Mouse (Mus musculus) lung, postnatal 10 days (tissue): ENCODE measurements at regions not wholly inside any gene's neighbourhood (a gene's known extent, or its start where the extent isn't known, plus 50 kb on each side); places are given as distances from the start of the nearest gene placed in this dataset.
"Not testable (repeated sequence)": the region's sequence is repeated elsewhere in the genome, so short reads cannot be mapped to it uniquely, and the experiment has no call there.

Experiments
- DNase-seq: peaks from one replicate; pipeline ENCODE4 v3.0.0; 2021

- no peak for DNase-seq
These were observed 1052.2 kb downstream of the Hace1 start for GRCm38 (mm10) chr10:46629876-46630275.

- no peak for DNase-seq
These were observed 1085.4 kb downstream of the Hace1 start for GRCm38 (mm10) chr10:46663041-46663440.

GRCm38 (mm10) chr10:46689823-46690372 is 1112.3 kb downstream of the Hace1 start:
- DNase-seq = not testable (repeated sequence)

- DNase-seq = no peak
These were observed 1115.0 kb downstream of the Hace1 start for GRCm38 (mm10) chr10:46692661-46693060.

GRCm38 (mm10) chr10:46697363-46698246 is 1120.0 kb downstream of the Hace1 start:
- DNase-seq = peak; percentile 30

GRCm38 (mm10) chr10:46701221-46701620 is 1123.6 kb downstream of the Hace1 start:
- no peak for DNase-seq

GRCm38 (mm10) chr10:46708022-46708421 is 1130.4 kb downstream of the Hace1 start:
- DNase-seq = not testable (repeated sequence)

- DNase-seq = no peak
These were observed 1135.1 kb downstream of the Hace1 start for GRCm38 (mm10) chr10:46712690-46713089.

- no peak for DNase-seq
These were observed 1140.9 kb downstream of the Hace1 start for GRCm38 (mm10) chr10:46718349-46719087.

- no peak for DNase-seq
These were observed 1141.5 kb downstream of the Hace1 start for GRCm38 (mm10) chr10:46719088-46719469.

- DNase-seq = no peak
These were observed 1146.0 kb downstream of the Hace1 start for GRCm38 (mm10) chr10:46723666-46724065.

- no peak for DNase-seq
These were observed 1153.0 kb downstream of the Hace1 start for GRCm38 (mm10) chr10:46730601-46731000.

- DNase-seq = no peak
These were observed 1156.2 kb downstream of the Hace1 start for GRCm38 (mm10) chr10:46733760-46734265.

- DNase-seq = no peak
These were observed 1163.5 kb downstream of the Hace1 start for GRCm38 (mm10) chr10:46741098-46741497.

GRCm38 (mm10) chr10:46742131-46742530 is 1164.5 kb downstream of the Hace1 start:
- DNase-seq = no peak

- no peak for DNase-seq
These were observed 1183.3 kb downstream of the Hace1 start for GRCm38 (mm10) chr10:46760923-46761322.

- DNase-seq = no peak
These were observed 1201.1 kb downstream of the Hace1 start for GRCm38 (mm10) chr10:46778729-46779128.

- DNase-seq = not testable (repeated sequence)
These were observed 1208.1 kb downstream of the Hace1 start for GRCm38 (mm10) chr10:46785723-46786122.

GRCm38 (mm10) chr10:46814271-46814670 is 1236.6 kb downstream of the Hace1 start:
- no peak for DNase-seq

- no peak for DNase-seq
These were observed 1241.5 kb downstream of the Hace1 start for GRCm38 (mm10) chr10:46819133-46819532.

- DNase-seq = no peak
These were observed 1242.3 kb downstream of the Hace1 start for GRCm38 (mm10) chr10:46819965-46820364.

GRCm38 (mm10) chr10:46823837-46824236 is 1246.2 kb downstream of the Hace1 start:
- no peak for DNase-seq

- no peak for DNase-seq
These were observed 1248.4 kb downstream of the Hace1 start for GRCm38 (mm10) chr10:46826012-46826411.
